Mouse (Mus musculus) midbrain, embryonic 16.5 days (tissue): ENCODE results near the gene Anapc4. TPM values are rescaled to one million over a fixed set of nuclear protein-coding genes. Genes with fewer than 3 reads are reported as not detected.

Source experiments
- ATAC-seq: fragments of 200-750 bp; cut with Nextera tagmentation; 2 replicates; pipeline ENCODE4 v1.8.0; 2017; ENCODE audit warnings: moderate TSS enrichment
- H3K27ac ChIP-seq: fragments of 300-500 bp; sonication (generic); 2 replicates; pipeline ENCODE4 v1.5.1; 2014; ENCODE audit warnings: mild to moderate bottlenecking, low read length, mixed read lengths
- H3K27me3 ChIP-seq: fragments of 300-500 bp; sonication (generic); 2 replicates; pipeline ENCODE4 v1.6.1; 2014; ENCODE audit warnings: low read depth, low read length, mixed read lengths; ENCODE audit not compliant: control insufficient read depth, insufficient read depth
- H3K36me3 ChIP-seq: fragments of 300-500 bp; sonication (generic); 2 replicates; pipeline ENCODE4 v1.6.1; 2014; ENCODE audit warnings: mild to moderate bottlenecking, low read length, moderate library complexity, mixed read lengths; ENCODE audit not compliant: control insufficient read depth, insufficient read depth
- H3K4me1 ChIP-seq: fragments of 300-500 bp; sonication (generic); 2 replicates; pipeline ENCODE4 v1.6.1; 2014; ENCODE audit warnings: mild to moderate bottlenecking, low read length, mixed read lengths; ENCODE audit not compliant: control insufficient read depth, insufficient read depth
- H3K4me2 ChIP-seq: fragments of 300-500 bp; sonication (generic); 2 replicates; pipeline ENCODE4 v1.6.1; 2014; ENCODE audit warnings: mild to moderate bottlenecking, low read length, mixed read lengths
- H3K4me3 ChIP-seq: fragments of 300-500 bp; sonication (generic); 2 replicates; pipeline ENCODE4 v1.5.1; 2014; ENCODE audit warnings: low read depth, mild to moderate bottlenecking, low read length, moderate library complexity, mixed read lengths
- H3K9ac ChIP-seq: fragments of 300-500 bp; sonication (generic); 2 replicates; pipeline ENCODE4 v1.6.1; 2014; ENCODE audit warnings: low read depth, low read length, mixed read lengths
- H3K9me3 ChIP-seq: fragments of 300-500 bp; sonication (generic); replicated peaks from 2 replicates; pipeline ENCODE4 v1.6.1; 2014; ENCODE audit warnings: mild to moderate bottlenecking, low read length, mixed read lengths; ENCODE audit not compliant: control insufficient read depth, poor library complexity, severe bottlenecking
- WGBS: fragments of 180-500 bp; shearing (Covaris S2); extraction: QIAGEN DNeasy Blood & Tissue Kit; methylation state at CpG from one replicate; pipeline ENCODE4 v1.1.7; 2014; 5-methylcytosine and 5-hydroxymethylcytosine counted together
- polyA plus RNA-seq: library from polyadenylated mRNA; unstranded; fragments of >200 nt; fragmentation: Nextera tagmentation; extraction: Ambion mirVana; gene quantifications from 2 replicates; pipeline ENCODE4 v1.2.1, GENCODE M21; 2015

Anapc4 gene
- polyA plus RNA-seq, 1 experiment from 2014 or later = 115 TPM

DNA sequence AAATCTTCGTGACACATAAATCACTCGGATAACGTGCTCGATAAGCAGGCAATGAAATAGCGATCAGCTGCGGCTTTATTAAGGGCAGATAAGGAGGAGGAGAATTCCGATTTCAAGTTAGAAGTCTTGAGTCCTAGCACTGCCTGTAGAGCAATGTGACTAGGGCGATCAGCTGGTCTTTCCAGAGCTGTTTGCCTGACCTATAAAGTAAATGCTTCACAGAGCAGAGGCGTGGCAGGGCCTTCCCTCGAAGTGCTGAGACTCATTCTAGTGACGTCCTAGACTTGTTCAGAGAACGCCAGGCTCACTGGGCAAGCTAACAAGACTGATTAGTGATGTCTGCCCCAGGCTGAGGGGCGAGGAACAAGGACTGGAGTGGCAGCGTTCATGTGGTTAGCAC lies 22.8 kb upstream of the Anapc4 start:
- Histone ChIP-seq H3K36me3 (peaks cover 4% of the 10 kb centered on the region), H3K27me3 (no peaks in the 10 kb centered on the region), H3K9me3 (no peaks in the 10 kb centered on the region), H3K27ac (no peak overlapping the region), H3K9ac (no peak overlapping the region), H3K4me3 (no peak overlapping the region), H3K4me1 (no peaks in the 10 kb centered on the region), H3K4me2 (no peak overlapping the region)
- no peak for ATAC-seq
- 93% methylated on average over 14 of the region's 14 CpGs for WGBS

DNA sequence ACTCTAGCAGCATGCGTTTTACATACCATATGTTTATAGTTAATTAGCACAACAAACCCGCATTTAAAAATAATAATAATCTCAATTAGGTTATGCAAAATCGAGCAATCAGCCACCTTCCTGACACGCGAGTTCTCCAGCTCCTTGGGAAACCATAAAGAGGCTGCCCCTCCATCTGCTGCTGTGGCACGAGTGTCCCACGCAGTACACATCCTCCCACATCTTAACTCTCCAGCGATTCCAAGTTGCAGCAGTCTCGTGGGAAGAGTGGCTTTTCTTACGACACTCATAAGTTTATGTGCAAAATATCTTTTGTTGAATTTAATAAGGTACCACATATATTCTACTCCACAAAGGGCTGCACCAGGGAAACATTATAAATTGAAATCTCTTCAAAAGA lies 21.4 kb upstream of the Anapc4 start:
- H3K9me3 ChIP-seq = no peaks in the 10 kb centered on the region

GRCm38 (mm10) chr5:52813312-52813711 lies 20.5 kb upstream of the Anapc4 start:
- ATAC-seq = no peak
- 95% methylated on average over 7 of the region's 7 CpGs for WGBS
- H3K4me3 ChIP-seq = no peak overlapping the region
- H3K27me3 ChIP-seq = no peaks in the 10 kb centered on the region
- H3K4me1 ChIP-seq = no peaks in the 10 kb centered on the region
- no peak overlapping the region for H3K27ac ChIP-seq
- no peak overlapping the region for H3K4me2 ChIP-seq
- H3K36me3 ChIP-seq = peaks cover 2% of the 10 kb centered on the region
- no peak overlapping the region for H3K9ac ChIP-seq
- no peaks in the 10 kb centered on the region for H3K9me3 ChIP-seq

More for the DNA sequence above, 21.4 kb upstream of the Anapc4 start:
- H3K4me1 ChIP-seq = no peaks in the 10 kb centered on the region
- no peak for ATAC-seq
- H3K4me3 ChIP-seq = no peak overlapping the region
- H3K27ac ChIP-seq = no peak overlapping the region
- no peaks in the 10 kb centered on the region for H3K27me3 ChIP-seq
- peaks cover 2% of the 10 kb centered on the region for H3K36me3 ChIP-seq
- no peak overlapping the region for H3K9ac ChIP-seq
- WGBS = 94% methylated on average over 10 of the region's 10 CpGs
- no peak overlapping the region for H3K4me2 ChIP-seq

DNA sequence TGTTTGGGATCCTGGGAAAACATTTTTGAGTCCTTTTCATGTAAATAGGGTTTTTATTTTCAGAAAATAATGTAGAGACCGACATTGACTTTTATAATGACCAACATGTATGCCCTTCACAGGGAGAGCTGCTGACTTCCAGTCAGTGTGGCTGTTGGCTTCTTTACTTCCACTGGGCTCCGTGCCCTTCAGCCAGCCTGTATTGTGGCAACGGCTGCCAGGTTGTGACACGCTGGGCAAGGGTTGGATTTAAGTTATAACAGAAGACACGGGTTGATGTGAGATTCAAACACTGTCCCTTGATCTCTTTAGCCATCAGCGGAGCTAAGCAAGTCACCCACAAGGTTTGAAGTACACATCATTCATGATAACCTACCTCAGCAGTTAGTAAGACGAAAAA lies 15.1 kb upstream of the Anapc4 start:
- no peak for ATAC-seq
- no peaks in the 10 kb centered on the region for H3K9me3 ChIP-seq
- H3K4me3 ChIP-seq = no peak overlapping the region
- H3K36me3 ChIP-seq = no peaks in the 10 kb centered on the region; the same call in none of the 2 replicates
- H3K9ac ChIP-seq = no peak overlapping the region
- 96% methylated on average over 7 of the region's 7 CpGs for WGBS
- H3K27me3 ChIP-seq = no peaks in the 10 kb centered on the region
- H3K27ac ChIP-seq = no peak overlapping the region
- no peaks in the 10 kb centered on the region for H3K4me1 ChIP-seq
- no peak overlapping the region for H3K4me2 ChIP-seq

DNA sequence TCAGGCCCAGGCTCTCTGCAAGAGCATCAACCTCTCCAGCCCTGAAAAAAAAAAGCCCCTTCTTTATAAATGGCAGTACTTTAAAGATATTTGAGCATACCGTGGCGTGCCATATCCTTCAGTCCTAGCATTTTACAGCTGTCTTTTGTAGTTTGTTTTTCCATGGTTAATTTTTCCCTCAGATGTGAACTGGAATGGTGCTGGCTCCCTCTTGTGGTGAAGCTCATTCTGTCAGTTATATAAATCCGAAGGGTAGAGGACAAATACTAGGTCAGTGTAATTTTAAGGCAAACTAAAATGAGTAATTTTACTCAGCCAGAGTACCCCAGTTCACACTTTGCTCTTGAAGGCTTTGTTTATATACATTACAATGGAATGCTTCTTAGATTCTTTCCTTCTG lies 12.1 kb upstream of the Anapc4 start:
- H3K4me1 ChIP-seq = no peaks in the 10 kb centered on the region
- no peaks in the 10 kb centered on the region for H3K9me3 ChIP-seq
- no peaks in the 10 kb centered on the region for H3K27me3 ChIP-seq
- no peak overlapping the region for H3K4me3 ChIP-seq
- no peaks in the 10 kb centered on the region for H3K36me3 ChIP-seq
- H3K27ac ChIP-seq = no peak overlapping the region
- ATAC-seq = no peak
- no peak overlapping the region for H3K9ac ChIP-seq
- 49% methylated on average over 3 of the region's 3 CpGs for WGBS
- H3K4me2 ChIP-seq = no peak overlapping the region

DNA sequence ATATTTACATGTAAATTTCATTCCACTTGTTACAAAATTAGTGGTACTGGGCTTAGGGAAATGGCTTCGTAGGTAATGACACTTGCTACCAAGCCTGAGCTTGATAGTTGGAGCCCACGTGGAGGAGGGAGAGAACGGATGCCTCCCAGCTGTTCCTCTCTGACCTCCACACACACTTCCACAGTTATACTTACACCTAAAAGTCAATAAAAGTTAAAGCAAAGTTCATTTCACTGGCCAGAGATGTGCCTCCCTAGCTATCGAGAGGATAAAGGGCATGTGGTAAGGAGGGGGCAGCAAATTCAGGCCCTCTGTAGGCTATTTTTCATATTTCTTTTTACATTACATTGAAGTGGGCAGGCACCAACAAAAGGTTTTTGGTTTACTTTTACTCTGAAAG lies 5.9 kb upstream of the Anapc4 start:
- Histone ChIP-seq H3K4me3 (no peak overlapping the region), H3K4me2 (no peak overlapping the region), H3K27ac (no peak overlapping the region), H3K9me3 (no peaks in the 10 kb centered on the region), H3K4me1 (no peaks in the 10 kb centered on the region), H3K9ac (no peak overlapping the region), H3K36me3 (no peaks in the 10 kb centered on the region), H3K27me3 (no peaks in the 10 kb centered on the region)
- no peak for ATAC-seq
- WGBS = 87% methylated on average over 4 of the region's 4 CpGs

DNA sequence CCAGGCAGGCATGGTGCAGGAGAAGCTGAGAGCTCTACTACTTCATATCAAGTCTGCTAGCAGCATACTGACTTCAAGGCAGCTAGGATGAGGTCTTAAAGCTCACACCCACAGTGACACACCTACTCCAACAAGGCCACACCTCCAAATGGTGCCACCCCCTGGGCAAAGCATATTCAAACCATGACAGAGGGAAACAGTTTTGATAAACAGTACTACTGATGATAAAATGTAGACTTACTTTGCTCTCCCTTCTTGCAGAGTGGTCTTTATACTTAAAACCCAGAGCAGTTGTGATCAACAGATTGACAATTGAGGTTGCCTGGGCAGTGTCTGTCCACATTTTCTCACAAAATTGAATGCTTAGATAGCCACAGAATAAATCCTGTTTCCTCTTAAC lies 807 bp upstream of the Anapc4 start:
- no peaks in the 10 kb centered on the region for H3K9me3 ChIP-seq
- ATAC-seq = peak; percentile 2; the same call in 1 of the 2 replicates
- H3K4me3 ChIP-seq = peak overlapping the region; percentile 66
- H3K27me3 ChIP-seq = no peaks in the 10 kb centered on the region
- peak overlapping the region; percentile 75 for H3K9ac ChIP-seq
- H3K27ac ChIP-seq = peak overlapping the region; percentile 84
- peak overlapping the region; percentile 81 for H3K4me2 ChIP-seq
- H3K4me1 ChIP-seq = peaks cover 20% of the 10 kb centered on the region
- no peaks in the 10 kb centered on the region; the same call in 1 of the 2 replicates for H3K36me3 ChIP-seq

DNA sequence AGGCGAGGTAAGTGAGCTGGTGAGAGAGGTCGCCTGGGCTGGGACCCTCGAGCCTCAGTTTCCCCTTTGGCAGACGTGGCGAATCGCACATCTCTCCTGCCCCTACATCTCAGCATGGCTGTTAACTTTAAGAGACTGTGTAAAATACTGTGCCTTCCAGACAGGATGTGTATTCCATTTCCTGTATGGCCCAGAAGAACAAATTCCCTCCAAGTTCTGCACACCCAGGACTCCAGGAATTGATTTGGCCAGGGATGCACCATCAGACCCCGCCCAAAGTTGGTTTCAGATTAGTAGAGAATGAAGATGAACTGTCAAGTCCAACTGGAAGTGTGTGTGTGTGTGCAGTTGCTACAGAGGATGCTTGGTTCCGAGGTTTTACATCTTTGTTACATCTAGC lies 574 bp downstream of the Anapc4 start:
- Histone ChIP-seq H3K27me3 (no peaks in the 10 kb centered on the region), H3K9me3 (no peaks in the 10 kb centered on the region), H3K4me1 (peaks cover 20% of the 10 kb centered on the region), H3K9ac (peak overlapping the region; percentile 75), H3K36me3 (no peaks in the 10 kb centered on the region; the same call in 1 of the 2 replicates), H3K4me3 (peak overlapping the region; percentile 66), H3K4me2 (peak overlapping the region; percentile 81), H3K27ac (peak overlapping the region; percentile 84)
- WGBS = 10% methylated on average over 8 of the region's 8 CpGs
- no peak for ATAC-seq

GRCm38 (mm10) chr5:52844319-52844718 lies 10.5 kb downstream of the Anapc4 start:
- no peak overlapping the region for H3K9ac ChIP-seq
- H3K36me3 ChIP-seq = peaks cover 37% of the 10 kb centered on the region
- 96% methylated on average over 7 of the region's 7 CpGs for WGBS
- no peaks in the 10 kb centered on the region for H3K4me1 ChIP-seq
- no peaks in the 10 kb centered on the region for H3K27me3 ChIP-seq
- H3K4me2 ChIP-seq = no peak overlapping the region
- H3K9me3 ChIP-seq = no peaks in the 10 kb centered on the region
- no peak overlapping the region for H3K4me3 ChIP-seq
- ATAC-seq = no peak
- H3K27ac ChIP-seq = no peak overlapping the region

DNA sequence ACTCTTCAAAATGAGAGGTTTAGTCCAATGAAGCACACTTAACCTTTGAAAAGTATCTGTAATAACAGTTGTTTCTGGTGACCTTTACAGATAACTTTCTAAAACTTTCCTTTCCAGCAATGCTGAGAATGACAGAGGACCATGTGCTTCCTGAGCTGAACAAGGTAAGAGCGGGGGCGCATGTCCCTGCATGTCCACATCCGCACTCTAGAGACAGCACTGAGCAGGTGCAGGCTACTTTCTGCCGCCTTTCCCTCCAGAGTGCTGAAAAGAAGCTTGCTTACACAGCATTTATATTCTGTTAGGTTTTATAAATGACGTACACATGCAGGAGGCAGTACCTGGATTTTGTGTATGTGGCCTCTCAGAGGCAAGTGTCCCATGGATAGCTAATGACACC lies 21.9 kb downstream of the Anapc4 start:
- Histone ChIP-seq H3K9ac (no peak overlapping the region), H3K4me1 (no peaks in the 10 kb centered on the region), H3K27me3 (no peaks in the 10 kb centered on the region), H3K36me3 (peaks cover 44% of the 10 kb centered on the region), H3K4me3 (no peak overlapping the region), H3K27ac (no peak overlapping the region), H3K9me3 (no peaks in the 10 kb centered on the region), H3K4me2 (no peak overlapping the region)
- WGBS = 88% methylated on average over 5 of the region's 5 CpGs
- ATAC-seq = no peak
